Mouse (Mus musculus) T-helper 17 cell (primary cell): ENCODE measurements around the gene Gnai3.

Experiments used
- in situ Hi-C, 2 experiments: fragments of 300-600 bp; cut with MboI, MseI; formaldehyde crosslinking; loops; 1 replicate in 1 of 2; 2 replicates in 1 of 2; pipeline ENCODE4 v1.15.1; 2025; ENCODE audit warnings: high pct_unique_total_duplicates in 2 of 2

Gnai3 gene

GRCm38 (mm10) chr3:108084767-108085270 lies 61.1 kb downstream of the Gnai3 start:
- in situ Hi-C loops = loop anchor here (5.0 kb wide), 2 partner anchors 62 to 67 kb away; partner anchors contain the start of genes Gnai3 (in 1 of the 2) and Gpr61 (in 1 of the 2)

- in situ Hi-C loops = loop anchor here (5.0 kb wide), 2 partner anchors 63 to 68 kb away; partner anchors contain the start of genes Gnai3 (in 1 of the 2) and Gpr61 (in 1 of the 2)
These were observed 62.0 kb downstream of the Gnai3 start for GRCm38 (mm10) chr3:108083904-108084407.

GRCm38 (mm10) chr3:108083161-108083560 lies 62.8 kb downstream of the Gnai3 start:
- in situ Hi-C loops = loop anchor here (5.0 kb wide), 2 partner anchors 64 to 69 kb away; partner anchors contain the start of genes Gnai3 (in 1 of the 2) and Gpr61 (in 1 of the 2)

- in situ Hi-C loops = loop anchor here (5.0 kb wide), 2 partner anchors 65 to 70 kb away; partner anchors contain the start of genes Gnai3 (in 1 of the 2) and Gpr61 (in 1 of the 2)
These were observed 63.6 kb downstream of the Gnai3 start for GRCm38 (mm10) chr3:108082251-108082875.

- in situ Hi-C loops = loop anchor here (5.0 kb wide), 2 partner anchors 66 to 71 kb away; partner anchors contain the start of genes Gnai3 (in 1 of the 2) and Gpr61 (in 1 of the 2)
These were observed 64.3 kb downstream of the Gnai3 start for GRCm38 (mm10) chr3:108081681-108082080.

GRCm38 (mm10) chr3:108076836-108077235 lies 69.1 kb downstream of the Gnai3 start:
- in situ Hi-C loops = no loop called here

- in situ Hi-C loops = no loop called here
These were observed 72.9 kb downstream of the Gnai3 start for GRCm38 (mm10) chr3:108072983-108073569.

- in situ Hi-C loops = no loop called here
These were observed 75.4 kb downstream of the Gnai3 start for GRCm38 (mm10) chr3:108070295-108071293.

GRCm38 (mm10) chr3:108069231-108069870 lies 76.6 kb downstream of the Gnai3 start:
- in situ Hi-C loops = loop anchor here in 1 of 2 experiments (5.0 kb wide), 1 partner anchor 57 kb away; no protein-coding TSS in a partner anchor

GRCm38 (mm10) chr3:108068826-108069225 lies 77.1 kb downstream of the Gnai3 start:
- in situ Hi-C loops = loop anchor here in 1 of 2 experiments (5.0 kb wide), 1 partner anchor 57 kb away; no protein-coding TSS in a partner anchor

- in situ Hi-C loops = loop anchor here in 1 of 2 experiments (5.0 kb wide), 1 partner anchor 55 kb away; no protein-coding TSS in a partner anchor
These were observed 78.5 kb downstream of the Gnai3 start for GRCm38 (mm10) chr3:108067370-108067934.

GRCm38 (mm10) chr3:108065551-108065950 lies 80.4 kb downstream of the Gnai3 start:
- in situ Hi-C loops = loop anchor here in 1 of 2 experiments (5.0 kb wide), 1 partner anchor 53 kb away; no protein-coding TSS in a partner anchor

- in situ Hi-C loops = loop anchor here in 1 of 2 experiments (5.0 kb wide), 1 partner anchor 52 kb away; no protein-coding TSS in a partner anchor
These were observed 81.3 kb downstream of the Gnai3 start for GRCm38 (mm10) chr3:108064672-108065071.

- in situ Hi-C loops = no loop called here
These were observed 83.3 kb downstream of the Gnai3 start for GRCm38 (mm10) chr3:108062648-108063047.

GRCm38 (mm10) chr3:108061420-108061819 lies 84.5 kb downstream of the Gnai3 start:
- in situ Hi-C loops = no loop called here
